Mouse (Mus musculus): ENCODE measurements around the gene Ptprz1. TPM values are rescaled to one million over a fixed set of nuclear protein-coding genes. Genes with fewer than 3 reads are reported as not detected.

Ptprz1 gene
- polyA plus RNA-seq, 1 experiment: not detected

DNA sequence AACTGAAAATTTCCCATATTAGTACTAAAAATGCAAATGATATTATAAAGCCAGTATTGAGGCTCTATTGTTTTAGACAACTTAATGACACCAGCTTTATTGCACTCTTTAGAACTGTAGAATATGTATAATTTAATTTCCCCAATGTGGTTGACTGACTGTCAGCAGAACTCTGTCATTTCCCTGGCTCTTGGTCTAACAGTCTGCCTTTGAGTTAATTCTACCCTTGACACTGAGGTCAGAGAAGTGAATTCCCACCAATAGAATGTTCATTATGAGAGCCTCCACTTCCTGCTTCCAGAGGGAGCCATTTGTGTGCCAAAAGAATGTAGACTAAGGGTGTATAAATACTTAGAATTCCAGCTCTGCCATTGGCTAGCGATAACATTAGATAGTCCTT, 152.9 kb downstream of the Ptprz1 start:
- Histone ChIP-seq H3K79me3 (ENCODE audit: low read depth) (no peaks in the 10 kb centered on the region), H3K4me3 (ENCODE audit: insufficient read depth, poor library complexity, severe bottlenecking) (no peak overlapping the region), H3K79me2 (ENCODE audit: control insufficient read depth, insufficient read depth) (no peaks in the 10 kb centered on the region), H3K27me3 (ENCODE audit: control insufficient read depth, insufficient read depth, insufficient read length) (no peaks in the 10 kb centered on the region), H3K36me3 (ENCODE audit: control insufficient read depth, insufficient read depth) (no peaks in the 10 kb centered on the region), H3ac (ENCODE audit: control insufficient read depth, insufficient read length, low read depth) (no peak overlapping the region)
- TF ChIP-seq MAX (IDR thresholded peaks at IDR 0.05) (no peak), MYOD1 (IDR thresholded peaks at IDR 0.05; ENCODE audit: control insufficient read depth, insufficient read length, low read depth) (no peak), FOSL1 (IDR thresholded peaks at IDR 0.05; ENCODE audit: insufficient read depth, low read length, poor library complexity, severe bottlenecking) (no peak), CTCF (IDR thresholded peaks at IDR 0.05; ENCODE audit: control insufficient read depth, insufficient read depth, insufficient read length) (no peak), CEBPB (IDR thresholded peaks at IDR 0.05; ENCODE audit: low read depth) (no peak), MYOG (IDR thresholded peaks at IDR 0.05; ENCODE audit: control insufficient read depth, extremely low read depth, insufficient read length) (no peak), USF1 (IDR thresholded peaks at IDR 0.05; ENCODE audit: low read depth) (no peak)

DNA sequence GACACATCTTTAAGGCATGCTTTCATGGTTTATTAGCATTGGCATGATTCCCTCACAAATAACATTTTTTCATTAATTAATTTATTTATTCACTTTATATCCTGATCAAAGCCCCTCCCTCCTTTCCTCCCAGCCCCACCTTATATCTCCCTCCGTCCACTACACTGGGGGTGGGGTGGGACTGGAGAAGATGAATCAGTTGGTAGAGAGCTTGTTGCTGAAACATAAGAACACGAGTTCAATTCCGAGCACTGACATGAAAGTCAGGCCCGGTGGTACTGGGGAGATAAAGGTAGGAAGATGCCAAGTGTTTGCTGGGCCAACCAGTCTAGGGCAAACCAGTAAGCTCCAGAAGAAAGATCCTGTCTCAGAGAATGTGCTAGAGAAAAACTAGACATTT, 173.5 kb downstream of the Ptprz1 start:
- Histone ChIP-seq H3K36me3 (ENCODE audit: control insufficient read depth, insufficient read depth) (no peaks in the 10 kb centered on the region), H3ac (ENCODE audit: control insufficient read depth, insufficient read length, low read depth) (no peak overlapping the region), H3K79me3 (ENCODE audit: low read depth) (no peaks in the 10 kb centered on the region), H3K79me2 (ENCODE audit: control insufficient read depth, insufficient read depth) (no peaks in the 10 kb centered on the region), H3K27me3 (ENCODE audit: control insufficient read depth, insufficient read depth, insufficient read length) (no peaks in the 10 kb centered on the region), H3K4me3 (ENCODE audit: insufficient read depth, poor library complexity, severe bottlenecking) (no peak overlapping the region)
- TF ChIP-seq FOSL1 (IDR thresholded peaks at IDR 0.05; ENCODE audit: insufficient read depth, low read length, poor library complexity, severe bottlenecking) (no peak), USF1 (IDR thresholded peaks at IDR 0.05; ENCODE audit: low read depth) (no peak), MYOG (IDR thresholded peaks at IDR 0.05; ENCODE audit: control insufficient read depth, extremely low read depth, insufficient read length) (no peak), MYOD1 (IDR thresholded peaks at IDR 0.05; ENCODE audit: control insufficient read depth, insufficient read length, low read depth) (no peak), CEBPB (IDR thresholded peaks at IDR 0.05; ENCODE audit: low read depth) (no peak), MAX (IDR thresholded peaks at IDR 0.05) (no peak), CTCF (IDR thresholded peaks at IDR 0.05; ENCODE audit: control insufficient read depth, insufficient read depth, insufficient read length) (no peak)

DNA sequence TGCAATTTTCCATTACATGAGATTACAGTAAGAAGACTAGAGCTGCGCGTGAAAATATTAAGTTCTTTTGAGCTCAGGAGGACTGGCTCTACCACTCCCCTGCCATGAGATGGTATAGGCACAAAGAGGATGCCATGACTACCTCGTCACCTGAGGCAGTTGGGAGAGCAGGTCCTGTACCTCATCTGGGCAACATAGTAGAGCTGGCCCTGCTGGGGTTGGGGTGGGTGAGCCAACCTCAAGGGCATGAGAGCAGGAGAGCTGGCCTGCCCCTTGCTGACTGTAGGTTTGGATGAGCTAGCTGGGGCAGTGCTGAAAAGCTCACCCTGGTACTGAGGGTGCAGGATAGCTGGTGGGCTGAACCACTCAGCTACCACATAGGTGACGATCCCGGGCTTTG, 180.4 kb downstream of the Ptprz1 start:
- H3K36me3 ChIP-seq (ENCODE audit: control insufficient read depth, insufficient read depth): no peaks in the 10 kb centered on the region
- no peaks in the 10 kb centered on the region for H3K27me3 ChIP-seq (ENCODE audit: control insufficient read depth, insufficient read depth, insufficient read length)
- H3ac ChIP-seq (ENCODE audit: control insufficient read depth, insufficient read length, low read depth): no peak overlapping the region
- H3K79me3 ChIP-seq (ENCODE audit: low read depth): no peaks in the 10 kb centered on the region
- no peak for TF ChIP-seq MYOG (IDR thresholded peaks at IDR 0.05; ENCODE audit: control insufficient read depth, extremely low read depth, insufficient read length)
- H3K79me2 ChIP-seq (ENCODE audit: control insufficient read depth, insufficient read depth): no peaks in the 10 kb centered on the region
- no peak overlapping the region for H3K4me3 ChIP-seq (ENCODE audit: insufficient read depth, poor library complexity, severe bottlenecking)

DNA sequence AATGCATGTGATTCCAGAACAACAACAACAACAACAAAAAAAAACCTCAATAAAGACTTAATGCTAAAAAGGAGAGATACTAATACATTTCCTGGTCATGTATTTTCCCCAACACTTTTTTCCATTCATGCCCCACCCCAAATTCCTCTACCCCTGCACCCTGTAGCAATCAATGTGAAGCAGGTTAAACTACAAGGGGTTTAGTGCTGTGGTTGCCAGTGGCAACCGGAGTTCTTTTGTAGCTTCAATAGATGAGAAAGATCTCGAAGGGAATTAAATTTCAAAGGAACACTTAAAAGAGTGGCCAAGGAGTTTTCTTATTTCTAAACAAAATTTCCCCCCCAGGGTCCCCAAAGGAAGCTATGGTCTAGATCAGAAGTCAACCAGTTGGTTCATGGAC, 200.8 kb downstream of the Ptprz1 start:
- Histone ChIP-seq H3K79me2 (ENCODE audit: control insufficient read depth, insufficient read depth) (no peaks in the 10 kb centered on the region), H3K79me3 (ENCODE audit: low read depth) (no peaks in the 10 kb centered on the region), H3K36me3 (ENCODE audit: control insufficient read depth, insufficient read depth) (no peaks in the 10 kb centered on the region), H3K27me3 (ENCODE audit: control insufficient read depth, insufficient read depth, insufficient read length) (no peaks in the 10 kb centered on the region), H3ac (ENCODE audit: control insufficient read depth, insufficient read length, low read depth) (no peak overlapping the region), H3K4me3 (ENCODE audit: insufficient read depth, poor library complexity, severe bottlenecking) (no peak overlapping the region)
- TF ChIP-seq MYOD1 (IDR thresholded peaks at IDR 0.05; ENCODE audit: control insufficient read depth, insufficient read length, low read depth) (no peak), MAX (IDR thresholded peaks at IDR 0.05) (no peak), MYOG (IDR thresholded peaks at IDR 0.05; ENCODE audit: control insufficient read depth, extremely low read depth, insufficient read length) (no peak), CEBPB (IDR thresholded peaks at IDR 0.05; ENCODE audit: low read depth) (no peak), CTCF (IDR thresholded peaks at IDR 0.05; ENCODE audit: control insufficient read depth, insufficient read depth, insufficient read length) (no peak), FOSL1 (IDR thresholded peaks at IDR 0.05; ENCODE audit: insufficient read depth, low read length, poor library complexity, severe bottlenecking) (no peak), USF1 (IDR thresholded peaks at IDR 0.05; ENCODE audit: low read depth) (no peak)

DNA sequence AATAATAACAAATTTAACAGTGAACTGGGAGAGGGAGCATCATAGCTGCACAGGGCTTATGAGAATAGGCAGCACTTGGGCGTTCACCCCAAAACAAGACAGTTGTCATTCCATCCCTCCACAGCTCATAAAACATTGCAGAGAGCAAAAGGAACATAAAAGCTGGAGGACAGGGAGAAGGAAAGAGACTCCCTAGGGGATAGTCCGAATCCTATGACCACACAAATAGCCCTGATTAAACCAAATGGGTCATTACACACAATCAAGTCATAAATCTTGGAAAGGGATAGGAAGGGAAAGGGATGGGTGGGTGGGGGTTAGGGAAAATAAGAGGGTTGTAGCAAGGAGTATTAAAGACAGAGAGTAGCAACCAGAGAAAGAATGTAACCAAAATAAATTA, 203.0 kb downstream of the Ptprz1 start:
- Histone ChIP-seq H3K27me3 (ENCODE audit: control insufficient read depth, insufficient read depth, insufficient read length) (no peaks in the 10 kb centered on the region), H3ac (ENCODE audit: control insufficient read depth, insufficient read length, low read depth) (no peak overlapping the region), H3K79me3 (ENCODE audit: low read depth) (no peaks in the 10 kb centered on the region), H3K36me3 (ENCODE audit: control insufficient read depth, insufficient read depth) (no peaks in the 10 kb centered on the region), H3K4me3 (ENCODE audit: insufficient read depth, poor library complexity, severe bottlenecking) (no peak overlapping the region), H3K79me2 (ENCODE audit: control insufficient read depth, insufficient read depth) (no peaks in the 10 kb centered on the region)
- TF ChIP-seq USF1 (IDR thresholded peaks at IDR 0.05; ENCODE audit: low read depth): no peak
- no peak for TF ChIP-seq FOSL1 (IDR thresholded peaks at IDR 0.05; ENCODE audit: insufficient read depth, low read length, poor library complexity, severe bottlenecking)
- TF ChIP-seq MAX (IDR thresholded peaks at IDR 0.05): no peak
- TF ChIP-seq MYOG (IDR thresholded peaks at IDR 0.05; ENCODE audit: control insufficient read depth, extremely low read depth, insufficient read length): no peak
- TF ChIP-seq CEBPB (IDR thresholded peaks at IDR 0.05; ENCODE audit: low read depth): no peak
- TF ChIP-seq MYOD1 (IDR thresholded peaks at IDR 0.05; ENCODE audit: control insufficient read depth, insufficient read length, low read depth): no peak
- no peak for TF ChIP-seq CTCF (IDR thresholded peaks at IDR 0.05; ENCODE audit: control insufficient read depth, insufficient read depth, insufficient read length)

DNA sequence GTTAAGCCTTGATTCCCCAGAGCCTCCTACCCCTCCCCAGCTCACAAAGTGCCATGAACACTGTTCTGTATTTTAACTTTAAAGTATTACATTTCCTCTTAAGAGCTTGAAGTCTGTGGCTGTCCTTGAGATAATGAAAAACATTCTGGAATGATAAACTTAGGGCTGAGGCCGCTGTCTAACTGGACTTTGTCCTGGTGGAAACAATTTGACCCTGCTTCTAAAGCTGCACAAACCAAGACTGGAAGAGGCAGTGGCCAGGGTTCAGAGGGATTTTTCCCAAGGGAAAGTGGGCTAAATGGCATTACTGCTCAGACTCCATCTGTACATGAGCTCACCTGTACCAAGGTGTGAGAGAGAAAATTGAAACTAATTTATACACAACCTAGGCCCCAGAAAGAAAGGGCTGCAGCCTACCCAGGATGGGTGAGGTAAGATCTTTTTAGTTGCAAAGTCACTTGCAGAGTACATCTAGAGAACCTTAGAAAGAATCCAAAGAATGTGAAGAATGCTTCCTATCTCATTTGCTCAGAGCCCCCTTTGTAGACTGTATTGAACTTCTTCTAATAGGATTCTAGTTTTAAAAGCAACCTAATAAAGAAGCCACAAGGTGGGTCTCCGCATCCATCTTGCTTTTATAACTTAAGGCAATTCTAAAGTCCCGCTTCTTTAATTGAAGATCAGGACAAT, 204.8 kb downstream of the Ptprz1 start:
- no peaks in the 10 kb centered on the region for H3K79me3 ChIP-seq (ENCODE audit: low read depth)
- TF ChIP-seq MYOD1 (IDR thresholded peaks at IDR 0.05; ENCODE audit: control insufficient read depth, insufficient read length, low read depth) (no peak), USF1 (IDR thresholded peaks at IDR 0.05; ENCODE audit: low read depth) (no peak), FOSL1 (IDR thresholded peaks at IDR 0.05; ENCODE audit: insufficient read depth, low read length, poor library complexity, severe bottlenecking) (no peak), CEBPB (IDR thresholded peaks at IDR 0.05; ENCODE audit: low read depth) (no peak), MAX (IDR thresholded peaks at IDR 0.05) (no peak)
- H3K27me3 ChIP-seq (ENCODE audit: control insufficient read depth, insufficient read depth, insufficient read length): no peaks in the 10 kb centered on the region
- H3K4me3 ChIP-seq (ENCODE audit: insufficient read depth, poor library complexity, severe bottlenecking): no peak overlapping the region
- no peaks in the 10 kb centered on the region for H3K36me3 ChIP-seq (ENCODE audit: control insufficient read depth, insufficient read depth)
- H3ac ChIP-seq (ENCODE audit: control insufficient read depth, insufficient read length, low read depth): no peak overlapping the region
- no peaks in the 10 kb centered on the region for H3K79me2 ChIP-seq (ENCODE audit: control insufficient read depth, insufficient read depth)

Data from C2C12 (cell line).